11 mouse cellular contexts compared by ENCODE assay signal in the genomic region with DNA sequence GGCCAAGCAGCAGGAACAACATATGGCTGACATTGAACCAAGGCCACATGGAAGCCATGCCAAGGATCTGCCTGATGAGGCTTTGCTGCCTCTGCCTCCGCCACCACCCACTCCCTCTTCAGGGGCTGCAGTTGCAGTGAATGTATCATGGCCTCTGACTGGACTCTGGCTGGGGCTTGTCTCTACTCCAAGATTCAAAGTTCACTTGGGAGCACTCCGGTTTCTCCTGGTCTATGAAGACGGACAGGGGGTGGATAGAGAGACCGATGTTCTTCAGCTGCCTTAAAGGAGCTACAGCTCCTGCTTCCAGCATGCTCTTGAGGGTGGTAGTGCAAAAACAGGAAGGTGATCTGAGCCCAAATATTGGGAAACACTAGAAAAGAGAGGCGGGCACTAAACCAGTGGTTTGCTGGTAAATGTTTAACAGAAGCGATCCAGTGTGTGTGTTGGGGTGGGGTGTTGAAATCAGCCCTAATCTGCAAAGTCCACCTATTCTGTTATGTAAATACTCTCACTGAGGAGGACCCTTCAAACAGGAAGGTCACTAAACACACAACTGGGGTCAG. TPM values are rescaled to one million over a fixed set of nuclear protein-coding genes. Genes with fewer than 3 reads are reported as not detected.
DNase-seq lines count a peak whose midpoint lies in the region; ATAC-seq and TF ChIP-seq lines count a peak whose summit lies in the region.
"Had no signal": no experiment of that assay in that cellular context is flagged by ENCODE, and none has a peak within 500 bp of the region (broad histone marks: within the 10 kb centered on the region; RNA-seq: fewer than 3 reads in every experiment).

No protein-coding gene starts in this region.

- no peak overlapping the region for H3K9ac ChIP-seq in liver, embryonic 15.5 days
- H3K9ac ChIP-seq: heart, embryonic 13.5 days; limb, embryonic 15.5 days had no signal

- peaks cover 20% of the 10 kb centered on the region for H3K4me1 ChIP-seq in kidney, adult 2 months (ENCODE audit: control insufficient read depth, insufficient read depth, low read length)
- H3K4me1 ChIP-seq in liver, embryonic 15.5 days (replicated peaks) = peaks cover 29% of the 10 kb centered on the region

- 21% methylated on average over 6 of the region's 6 CpGs for WGBS in kidney, adult 2 months
- WGBS in liver, embryonic 15.5 days (ENCODE audit: insufficient replicate concordance) = 36% methylated on average over 6 of the region's 6 CpGs

- H3K36me3 ChIP-seq in kidney, adult 2 months (ENCODE audit: control insufficient read depth, insufficient read depth, low read length) = no peaks in the 10 kb centered on the region
- H3K36me3 ChIP-seq in liver, embryonic 15.5 days (replicated peaks) = no peaks in the 10 kb centered on the region
- H3K36me3 ChIP-seq: heart, embryonic 13.5 days; limb, embryonic 15.5 days had no signal

- TF ChIP-seq POLR2A in kidney, adult 2 months (IDR thresholded peaks at IDR 0.05; ENCODE audit: low read depth, low read length) = no peak

- H3K4me3 ChIP-seq in kidney, adult 2 months (ENCODE audit: insufficient read depth, low read depth, low read length) = no peak overlapping the region
- H3K4me3 ChIP-seq in liver, embryonic 15.5 days (replicated peaks) = no peak overlapping the region
- H3K4me3 ChIP-seq: heart, embryonic 13.5 days; limb, embryonic 15.5 days had no signal

- H3K4me2 ChIP-seq in liver, embryonic 15.5 days = peak overlapping the region; percentile 37
- H3K4me2 ChIP-seq: heart, embryonic 13.5 days; limb, embryonic 15.5 days had no signal

- no peaks in the 10 kb centered on the region for H3K9me3 ChIP-seq in liver, embryonic 15.5 days (replicated peaks)
- H3K9me3 ChIP-seq: heart, embryonic 13.5 days; limb, embryonic 15.5 days had no signal

- H3K27ac ChIP-seq in kidney, adult 2 months (ENCODE audit: insufficient read depth, low read depth, low read length) = peak overlapping the region; percentile 92
- peak overlapping the region; percentile 78 for H3K27ac ChIP-seq in liver, embryonic 15.5 days (replicated peaks)
- H3K27ac ChIP-seq: heart, embryonic 13.5 days; limb, embryonic 15.5 days had no signal

- H3K27me3 ChIP-seq in kidney, adult 2 months (replicated peaks; ENCODE audit: control insufficient read depth, insufficient read depth, low read length) = no peaks in the 10 kb centered on the region
- H3K27me3 ChIP-seq in liver, embryonic 15.5 days = peaks cover 21% of the 10 kb centered on the region
- H3K27me3 ChIP-seq: limb, embryonic 15.5 days had no signal

- DNase-seq in fibroblast of lung, adult 2 months (ENCODE audit: low read depth) = peak; percentile 51
- peak; percentile 92 for DNase-seq in kidney, adult 2 months
- DNase-seq in urinary bladder, postnatal 36 days (ENCODE audit: low spot score in 2 of 2) = no peak
- DNase-seq in Muller cell, postnatal 12 days (ENCODE audit: inconsistent ontology term) = no peak
- no peak for DNase-seq in c-Kit-positive CD71-positive TER-119-positive erythroid progenitor cells, embryonic 14.5 days (ENCODE audit: low spot score)
- DNase-seq in thymus, postnatal 14 days = no peak
- DNase-seq: adrenal gland, postnatal 10 days had no signal

- ATAC-seq in liver, embryonic 15.5 days (ENCODE audit: insufficient read depth) = peak; percentile 70
- peak; percentile 81 for ATAC-seq in monocyte, adult 5-6 weeks (replicated peaks; ENCODE audit: insufficient number of reproducible peaks, low FRiP score, low TSS enrichment, poor library complexity, severe bottlenecking)

- no peak for TF ChIP-seq CTCF in kidney, adult 2 months (conservative IDR thresholded peaks at IDR 0.05; ENCODE audit: insufficient read depth, insufficient read length, low read depth, low read length)

RNA-seq across cellular contexts. Expression of a gene that starts 3.7 kb away (rescaled TPM):
- polyA plus RNA-seq in kidney, adult 2 months (2012; rRNA removed) = 73.6 and 96.1 TPM in 2 replicates
- polyA plus RNA-seq in liver, embryonic 15.5 days (2015; fragmentation: Nextera tagmentation; extraction: Ambion mirVana) = 12.1 and 17.9 TPM in 2 replicates
- 0.96 to 2.7 TPM (median 1.0 TPM) in 3 replicates for total RNA-seq in monocyte, adult 5-6 weeks (2017)

RNA-seq across cellular contexts. Expression of a gene that starts 6.3 kb away (rescaled TPM):
- polyA plus RNA-seq in kidney, adult 2 months (2012; rRNA removed) = 19.0 and 29.8 TPM in 2 replicates
- 5.0 and 5.3 TPM in 2 replicates for polyA plus RNA-seq in liver, embryonic 15.5 days (2015; fragmentation: Nextera tagmentation; extraction: Ambion mirVana)
- total RNA-seq in monocyte, adult 5-6 weeks (2017) = 25.0 to 53.9 TPM (median 41.3 TPM) in 3 replicates

RNA-seq across cellular contexts. Expression of a gene that starts 10.2 kb away (rescaled TPM):
- polyA plus RNA-seq in kidney, adult 2 months (2012; rRNA removed) = 203 and 259 TPM in 2 replicates
- 29.6 and 30.2 TPM in 2 replicates for polyA plus RNA-seq in liver, embryonic 15.5 days (2015; fragmentation: Nextera tagmentation; extraction: Ambion mirVana)
- 45.0 to 60.1 TPM (median 53.4 TPM) in 3 replicates for total RNA-seq in monocyte, adult 5-6 weeks (2017)

RNA-seq across cellular contexts. Expression of a gene that starts 16.3 kb away (rescaled TPM):
- polyA plus RNA-seq in kidney, adult 2 months (2012; rRNA removed) = 35.5 and 42.3 TPM in 2 replicates
- polyA plus RNA-seq in liver, embryonic 15.5 days (2015; fragmentation: Nextera tagmentation; extraction: Ambion mirVana) = 37.0 and 39.9 TPM in 2 replicates
- total RNA-seq in monocyte, adult 5-6 weeks (2017) = 24.8 to 42.1 TPM (median 28.8 TPM) in 3 replicates

RNA-seq across cellular contexts. Expression of a gene that starts 22.7 kb away (rescaled TPM):
- 91.1 and 91.7 TPM in 2 replicates for polyA plus RNA-seq in kidney, adult 2 months (2012; rRNA removed)
- polyA plus RNA-seq in liver, embryonic 15.5 days (2015; fragmentation: Nextera tagmentation; extraction: Ambion mirVana) = 70.4 and 72.6 TPM in 2 replicates
- total RNA-seq in monocyte, adult 5-6 weeks (2017) = 4.4 to 38.2 TPM (median 19.3 TPM) in 3 replicates

Comparison
In these comparisons a context has a peak if more than half of its experiments do, and no peak if none do; other contexts are left out.
1. DNase-seq: peak in fibroblast of lung, adult 2 months (single experiment) and kidney, adult 2 months (single experiment); none in urinary bladder, postnatal 36 days (0 of 2), Muller cell, postnatal 12 days (single experiment), c-Kit-positive CD71-positive TER-119-positive erythroid progenitor cells, embryonic 14.5 days (single experiment) and thymus, postnatal 14 days (single experiment).